Mouse (Mus musculus) mouse trophoblast stem cell (cell line): ENCODE measurements around the gene Slc30a2.

Experiments used
- in situ Hi-C, 2 experiments: fragments of 300-500 bp; cut with MseI, MboI; formaldehyde crosslinking; loops; 2 replicates in 1 of 2; 3 replicates in 1 of 2; pipeline ENCODE4 v1.15.1; 2025

The Slc30a2 gene

GRCm38 (mm10) chr4:134395977-134396825 is 53.2 kb downstream of the Slc30a2 start, which contains the start of gene Pafah2:
TSS of gene Pafah2 (plus strand) at chr4:134396320.
- in situ Hi-C loops = loop anchor here in 1 of 2 experiments (5.0 kb wide), 1 partner anchor 81 kb away; no protein-coding TSS in a partner anchor

- in situ Hi-C loops = loop anchor here in 1 of 2 experiments (5.0 kb wide), 1 partner anchor 80 kb away; no protein-coding TSS in a partner anchor
Measured at GRCm38 (mm10) chr4:134397121-134397520, 54.1 kb downstream of the Slc30a2 start.

- in situ Hi-C loops = loop anchor here in 1 of 2 experiments (5.0 kb wide), 1 partner anchor 80 kb away; no protein-coding TSS in a partner anchor
Measured at GRCm38 (mm10) chr4:134397732-134398131, 54.8 kb downstream of the Slc30a2 start.

- in situ Hi-C loops = no loop called here
Measured at GRCm38 (mm10) chr4:134400206-134400605, 57.2 kb downstream of the Slc30a2 start.

- in situ Hi-C loops = no loop called here
Measured at GRCm38 (mm10) chr4:134401181-134401661, 58.2 kb downstream of the Slc30a2 start.

- in situ Hi-C loops = no loop called here
Measured at GRCm38 (mm10) chr4:134401856-134402570, 59.0 kb downstream of the Slc30a2 start.

GRCm38 (mm10) chr4:134402571-134403262 is 59.7 kb downstream of the Slc30a2 start:
- in situ Hi-C loops = no loop called here

GRCm38 (mm10) chr4:134403721-134404120 is 60.7 kb downstream of the Slc30a2 start:
- in situ Hi-C loops = no loop called here
